Mouse (Mus musculus) right cerebral cortex, postnatal 10 days (tissue): ENCODE measurements around the gene Krtap31-2.
A peak's percentile ranks its signal among the peaks of the same experiment; 100 is the strongest.

Experiments used
- DNase-seq, 2 experiments: peaks; one replicate each; pipeline ENCODE4 v3.0.0; 2021; ENCODE audit warnings: low spot score in 2 of 2

The Krtap31-2 gene

DNA sequence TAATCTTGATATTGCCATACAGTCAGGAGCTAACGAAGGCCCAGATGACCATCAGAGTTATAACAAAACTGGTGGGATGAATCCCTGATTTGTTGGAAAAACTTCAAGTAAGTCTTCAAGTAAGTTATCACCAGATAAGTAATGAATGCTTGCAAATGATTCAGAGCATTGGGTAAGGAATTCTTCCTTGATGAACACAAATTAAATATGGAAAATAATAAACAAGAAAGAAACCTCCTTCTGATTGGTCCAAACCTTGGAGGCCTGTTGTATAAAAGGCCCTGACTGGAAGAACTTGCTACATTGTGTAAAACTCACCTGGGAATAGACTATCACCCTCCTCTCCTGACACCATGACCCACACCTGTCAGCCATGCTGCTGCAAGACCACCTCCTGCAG lies at the start of gene Krtap31-2:
TSS of gene Krtap31-2 (plus strand) at position 301 of the 400 bp plus-strand sequence.
- DNase-seq, result no peak

DNA sequence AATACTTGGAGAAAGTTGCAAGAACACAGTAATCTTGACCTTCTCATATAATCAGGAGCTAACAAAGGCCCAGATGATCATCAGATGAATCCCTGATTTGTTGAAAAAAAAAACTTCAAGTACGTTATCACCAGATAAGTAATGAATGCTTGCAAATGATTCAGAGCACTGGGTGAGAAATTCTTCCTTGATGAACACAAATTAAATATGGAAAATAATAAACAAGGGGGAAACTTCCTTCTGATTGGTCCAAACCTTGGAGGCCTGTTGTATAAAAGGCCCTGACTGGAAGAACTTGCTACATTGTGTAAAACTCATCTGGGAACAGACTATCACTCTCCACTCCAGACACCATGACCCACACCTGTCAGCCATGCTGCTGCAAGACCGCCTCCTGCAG lies 28.5 kb upstream of the Krtap31-2 start, which contains the start of gene Krtap31-1:
TSS of gene Krtap31-1 (plus strand) at position 301 of the 400 bp plus-strand sequence.
- DNase-seq, result no peak

DNA sequence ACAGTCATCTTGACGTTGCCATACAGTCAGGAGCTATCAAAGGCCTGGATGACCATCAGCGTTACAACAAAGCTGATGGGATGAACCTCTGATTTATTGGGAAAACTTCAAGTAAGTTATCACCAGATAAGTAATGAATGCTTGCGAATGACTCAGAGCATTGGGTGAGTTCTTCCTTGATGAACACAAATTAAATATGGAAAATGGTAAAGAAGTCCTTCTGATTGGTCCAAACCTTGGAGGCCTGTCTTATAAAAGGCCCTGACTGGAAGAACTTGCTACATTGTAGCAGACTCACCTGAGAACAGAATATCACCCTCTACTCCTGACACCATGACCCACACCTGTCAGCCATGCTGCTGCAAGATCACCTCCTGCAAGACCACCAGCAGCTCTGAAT lies 21.6 kb upstream of the Krtap31-2 start, which contains the start of gene Gm11565:
TSS of gene Gm11565 (plus strand) at position 301 of the 400 bp plus-strand sequence.
- no peak for DNase-seq

DNA sequence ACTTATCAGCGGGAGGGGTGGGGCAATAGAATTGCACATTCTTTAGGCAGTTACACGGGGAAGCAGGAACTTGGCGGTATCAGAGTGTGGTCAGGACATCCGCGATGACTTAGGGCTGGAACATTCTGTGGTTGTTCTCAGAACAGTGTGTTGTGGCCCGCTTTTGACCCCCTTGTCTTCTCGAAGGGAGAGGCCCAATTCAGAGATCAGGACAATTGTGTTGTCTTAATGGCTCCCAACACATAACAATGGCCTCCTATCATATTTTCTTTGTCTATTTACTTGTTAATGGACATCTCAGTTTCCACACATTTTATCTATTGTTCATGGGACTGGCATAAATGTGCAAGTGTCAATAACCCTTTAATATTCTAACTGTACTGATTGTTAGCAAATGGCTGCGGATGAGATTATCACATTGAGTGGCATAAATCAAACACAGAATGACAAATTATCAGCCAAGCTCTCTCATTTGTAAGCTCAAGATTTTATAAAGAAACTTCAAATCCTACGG lies 1.7 kb downstream of the Krtap31-2 start:
- DNase-seq, result no peak

DNA sequence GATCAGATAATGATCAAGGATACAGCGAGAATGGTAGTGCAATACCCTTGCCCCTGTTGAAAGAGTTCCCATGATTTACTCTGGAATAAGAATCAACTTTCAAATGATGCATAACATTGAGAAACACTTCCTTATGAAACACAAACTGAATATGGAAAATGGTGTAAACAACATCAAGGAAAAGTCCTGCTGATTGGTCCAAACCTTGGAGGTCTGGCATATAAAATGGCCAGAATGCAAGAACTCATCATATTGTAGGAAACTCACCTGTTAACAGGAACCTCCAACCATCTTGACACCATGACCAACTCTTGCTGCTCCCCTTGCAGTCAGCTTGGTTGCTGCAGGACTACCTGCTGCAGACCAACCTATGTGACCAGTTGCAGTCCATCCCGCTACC lies 12.1 kb downstream of the Krtap31-2 start, which contains the start of gene Krtap9-5:
TSS of gene Krtap9-5 (plus strand) at position 301 of the 400 bp plus-strand sequence.
- DNase-seq, result no peak

DNA sequence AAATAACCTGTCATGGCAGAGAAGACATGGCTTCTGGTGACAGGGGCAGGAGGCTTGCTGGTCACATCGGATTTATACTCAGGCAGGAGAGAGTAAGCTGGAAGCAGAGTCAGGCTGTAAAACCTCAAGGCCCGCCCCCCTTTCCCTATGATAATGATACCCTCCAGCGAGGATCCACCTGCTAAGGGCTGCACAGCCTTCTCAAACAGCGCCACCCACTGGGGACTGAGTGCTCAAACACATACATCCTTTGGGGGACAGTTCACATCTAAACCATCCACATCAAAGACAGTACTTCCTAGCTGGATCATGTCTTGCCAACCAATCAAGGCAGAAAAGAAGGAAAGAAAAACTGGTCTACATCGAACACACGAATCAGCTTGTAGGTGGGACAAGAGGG lies 28.1 kb downstream of the Krtap31-2 start:
- DNase-seq, result no peak

DNA sequence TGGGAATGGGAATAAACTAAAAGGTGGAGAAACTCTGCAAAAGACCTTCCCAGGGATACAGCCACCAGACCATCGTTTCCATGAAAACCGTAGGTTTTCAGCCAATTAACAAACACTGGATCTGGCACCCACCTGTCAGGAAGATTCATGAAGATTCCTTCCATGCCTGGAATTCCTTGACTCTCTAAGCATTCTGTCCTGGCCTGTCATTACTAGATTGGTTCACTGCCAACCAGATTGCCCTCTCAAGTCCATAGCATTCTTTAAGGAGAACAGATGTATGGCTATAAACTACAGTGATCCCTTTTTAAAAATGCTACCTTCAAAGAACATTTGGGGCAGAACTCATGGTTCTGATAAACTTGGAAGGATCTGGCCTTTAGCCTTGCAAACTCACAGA lies 29.9 kb downstream of the Krtap31-2 start:
- no peak for DNase-seq

DNA sequence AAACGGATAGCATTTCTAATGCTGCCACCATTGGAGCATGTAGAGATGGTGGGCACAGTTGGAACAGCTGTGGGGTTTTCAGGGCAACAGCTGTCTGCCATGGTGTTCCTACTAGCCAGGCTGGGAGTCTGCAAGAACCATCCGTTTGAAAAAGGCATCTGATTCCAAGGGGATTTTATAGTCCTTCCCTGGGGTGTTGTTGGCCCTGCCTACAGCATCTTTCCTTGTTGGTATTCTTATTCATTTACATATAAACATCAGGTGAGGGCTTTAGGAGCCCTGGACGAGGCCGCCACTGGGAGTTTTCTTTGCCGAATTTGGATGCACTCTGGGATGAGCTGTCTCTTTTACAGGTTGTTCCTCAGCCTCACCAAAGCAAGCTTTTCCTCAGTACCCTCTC lies 42.9 kb downstream of the Krtap31-2 start, which contains the start of gene Krtap29-1:
TSS of gene Krtap29-1 (minus strand) at position 101 of the 400 bp plus-strand sequence.
- DNase-seq, result no peak

DNA sequence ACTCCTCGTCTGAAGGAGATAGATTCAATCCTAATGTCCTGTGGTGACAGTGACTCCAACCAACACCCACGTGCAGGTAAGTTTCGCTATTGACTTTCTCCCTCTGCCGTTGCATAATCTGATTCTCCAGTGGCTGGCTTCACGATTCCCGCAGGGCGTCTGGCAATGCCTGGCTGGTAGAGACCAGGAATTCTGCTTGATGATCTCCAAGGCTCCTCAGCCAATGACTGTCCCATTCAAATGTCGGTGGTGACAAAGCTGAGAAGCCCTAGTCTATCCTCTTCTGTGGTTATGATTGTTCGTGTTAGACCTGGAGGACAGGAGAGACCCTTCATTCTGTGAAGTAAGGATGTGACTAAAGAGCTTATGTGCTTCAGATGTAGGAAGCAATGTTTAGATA lies 46.6 kb downstream of the Krtap31-2 start:
- DNase-seq, result no peak

DNA sequence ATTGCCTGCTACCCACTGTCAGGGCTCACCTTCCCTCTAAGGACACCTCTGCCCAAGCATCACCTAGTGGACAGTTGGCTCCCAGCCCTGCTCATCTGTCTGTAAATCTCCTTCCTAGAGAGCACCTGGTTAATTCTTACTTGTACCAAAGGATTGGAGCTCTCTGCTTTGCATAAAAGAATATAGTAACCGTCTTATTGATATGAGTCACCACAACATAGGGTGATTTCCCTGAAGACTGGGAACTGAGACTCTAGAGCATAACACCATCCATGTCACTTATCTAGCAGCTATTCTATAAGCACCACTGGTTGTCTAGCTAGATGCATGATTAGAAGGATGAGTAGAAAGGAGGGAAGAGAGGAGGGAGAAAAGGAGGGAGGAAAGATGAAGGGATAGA lies 47.4 kb downstream of the Krtap31-2 start:
- no peak for DNase-seq

DNA sequence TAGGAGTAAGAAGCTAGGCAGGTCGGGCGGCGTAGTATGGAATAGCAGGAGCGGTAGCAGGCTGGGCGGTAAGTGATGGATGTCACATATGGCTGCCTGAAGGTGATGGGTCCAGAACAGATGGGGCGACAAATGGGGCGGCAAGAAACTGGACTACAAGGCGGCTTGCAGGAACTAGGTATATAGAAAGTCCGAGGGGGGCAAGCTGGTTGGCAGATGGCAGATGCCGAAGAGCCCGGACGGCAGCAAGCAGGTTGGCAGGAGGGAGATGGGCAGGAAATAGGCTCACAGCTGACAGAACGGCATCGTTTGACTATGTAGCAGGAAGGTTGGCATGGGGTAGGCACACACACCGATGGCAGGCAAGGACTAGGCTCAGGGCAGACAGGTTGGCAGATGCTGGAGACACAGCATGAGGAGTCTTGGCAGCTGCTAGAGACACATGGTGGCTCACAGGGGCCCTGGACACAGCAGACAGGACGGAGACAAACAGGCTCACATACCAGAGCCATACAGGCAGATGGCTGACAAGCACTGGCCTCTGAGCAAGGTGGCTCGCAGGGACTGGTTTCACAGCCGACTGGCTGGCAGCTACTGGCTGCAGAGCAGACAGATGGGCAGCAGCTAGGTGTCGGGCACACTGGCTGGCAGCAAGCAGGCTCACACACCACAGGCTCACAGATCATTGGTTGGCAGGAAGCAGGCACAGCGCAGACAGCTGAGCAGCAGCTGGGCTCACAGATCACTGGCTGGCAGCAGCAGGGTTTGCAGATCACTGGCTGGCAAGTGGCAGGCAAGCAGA lies 49.4 kb downstream of the Krtap31-2 start:
- DNase-seq, result peak; percentile 73 to 86

DNA sequence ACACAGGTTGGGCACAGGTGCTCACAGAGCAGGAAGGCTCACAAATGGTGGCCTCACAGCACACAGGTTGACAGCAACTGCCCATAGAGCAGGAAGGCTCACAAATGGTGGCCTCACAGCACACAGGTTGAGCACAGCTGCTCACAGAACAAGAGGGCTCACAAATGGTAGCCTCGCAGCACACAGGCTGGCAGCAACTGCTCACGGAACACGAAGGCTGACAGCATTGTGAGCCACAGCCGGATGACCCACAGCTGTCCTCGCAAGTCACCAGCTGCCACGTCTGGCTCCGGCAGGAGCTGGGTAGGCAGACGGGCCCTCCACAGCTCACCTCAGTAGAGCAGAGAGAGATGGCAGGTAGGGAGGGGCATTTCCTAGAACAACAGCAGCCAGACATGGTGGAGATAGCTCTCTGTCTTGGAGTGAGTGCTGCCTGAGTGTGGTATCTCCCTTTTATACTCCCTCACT lies 50.1 kb downstream of the Krtap31-2 start, which contains the start of gene Krtap16-1:
TSS of gene Krtap16-1 (minus strand) at position 418 of the 468 bp plus-strand sequence.
- DNase-seq, result peak in 1 of 2 experiments; percentile 26
